Mouse (Mus musculus) neutrophil, adult 83 days (primary cell): Measurements from ENCODE around the gene Ngf. TPM values are rescaled to one million over a fixed set of nuclear protein-coding genes. Genes with fewer than 3 reads are reported as not detected.

ENCODE experiments used
- total RNA-seq, 2 experiments: library from RNA; stranded (reverse); gene quantifications; one replicate each; pipeline ENCODE4 v1.2.4; 2023

The Ngf gene
- total RNA-seq = not detected

GRCm38 (mm10) chr3:102469713-102470448 is at the start of gene Ngf:
Gene Ngf, plus strand, starts transcription at chr3:102469919.

